Mouse (Mus musculus) neural tube, embryonic 13.5 days (tissue): ENCODE results near the gene Gm43064. TPM values are rescaled to one million over a fixed set of nuclear protein-coding genes. Genes with fewer than 3 reads are reported as not detected.

Experiments
- polyA plus RNA-seq: library from polyadenylated mRNA; unstranded; fragments of >200 nt; fragmentation: Nextera tagmentation; extraction: Ambion mirVana; gene quantifications from 2 replicates; pipeline ENCODE4 v1.2.1, GENCODE M21; 2015

The Gm43064 gene
- polyA plus RNA-seq, 1 experiment from 2014 or later = 0.21 TPM

Other genes with a start within 250 kb of the Gm43064 start
- gene Syt6, start 234.3 kb upstream of the Gm43064 start, polyA plus RNA-seq = 9.3 and 11.8 TPM in 2 replicates
- 0.11 TPM in 1 of 2 replicates, not detected in the other for gene Atg4a-ps, start 163.5 kb upstream of the Gm43064 start, polyA plus RNA-seq
- 14.2 and 16.8 TPM in 2 replicates for gene Olfml3, start 71.6 kb upstream of the Gm43064 start, polyA plus RNA-seq
- not detected in 2 replicates for gene Gm10964, start 70.2 kb upstream of the Gm43064 start, polyA plus RNA-seq
- 10.6 and 11.7 TPM in 2 replicates for gene Hipk1, start 18.0 kb upstream of the Gm43064 start, polyA plus RNA-seq
- 17.2 and 24.6 TPM in 2 replicates for gene Dclre1b, start 129 bp upstream of the Gm43064 start, polyA plus RNA-seq
- gene Ap4b1, start 53 bp upstream of the Gm43064 start, polyA plus RNA-seq = 23.3 and 23.9 TPM in 2 replicates
- gene Bcl2l15, start 23.0 kb downstream of the Gm43064 start, polyA plus RNA-seq = 0.50 and 0.79 TPM in 2 replicates
- gene Ptpn22, start 50.2 kb downstream of the Gm43064 start, polyA plus RNA-seq = 0.39 and 0.70 TPM in 2 replicates
- gene Rsbn1, start 104.5 kb downstream of the Gm43064 start, polyA plus RNA-seq = 19.4 and 19.8 TPM in 2 replicates
- gene Phtf1, start 158.5 kb downstream of the Gm43064 start, polyA plus RNA-seq = 28.6 and 30.4 TPM in 2 replicates